Comparison of ENCODE assay signal across 8 mouse cellular contexts in genomic region chr6:85188256-85189110, GRCm38 (mm10). TPM values are rescaled to one million over a fixed set of nuclear protein-coding genes. Genes with fewer than 3 reads are reported as not detected.
DNase-seq lines count a peak whose midpoint lies in the region; ATAC-seq lines count a peak whose summit lies in the region.

No protein-coding gene starts in this region.

- H3K4me1 ChIP-seq in heart, embryonic 15.5 days (replicated peaks): peaks cover 39% of the 10 kb centered on the region
- peaks cover 23% of the 10 kb centered on the region for H3K4me1 ChIP-seq in forebrain, embryonic 14.5 days (ENCODE audit: control insufficient read depth, insufficient read depth, low read length)
- peaks cover 28% of the 10 kb centered on the region for H3K4me1 ChIP-seq in neural tube, embryonic 12.5 days

- H3K36me3 ChIP-seq in heart, embryonic 15.5 days: no peaks in the 10 kb centered on the region
- peaks cover 16% of the 10 kb centered on the region; the same call in 1 of the 2 replicates for H3K36me3 ChIP-seq in forebrain, embryonic 14.5 days (ENCODE audit: control insufficient read depth, insufficient read depth, low read length)
- H3K36me3 ChIP-seq in neural tube, embryonic 12.5 days: no peaks in the 10 kb centered on the region

- WGBS in heart, embryonic 15.5 days: 2% methylated on average over 39 of the region's 39 CpGs
- 1% methylated on average over 39 of the region's 39 CpGs for WGBS in forebrain, embryonic 14.5 days
- under 1% methylated on average over 39 of the region's 39 CpGs for WGBS in neural tube, embryonic 12.5 days

- no peaks in the 10 kb centered on the region for H3K9me3 ChIP-seq in heart, embryonic 15.5 days (replicated peaks)
- H3K9me3 ChIP-seq in forebrain, embryonic 14.5 days (replicated peaks; ENCODE audit: control insufficient read depth, low read length): no peaks in the 10 kb centered on the region
- H3K9me3 ChIP-seq in neural tube, embryonic 12.5 days: no peaks in the 10 kb centered on the region

- no peak for DNase-seq in heart, adult 18-20 months
- DNase-seq in forebrain, embryonic 14.5 days (ENCODE audit: low spot score): peak; percentile 37
- DNase-seq in kidney, postnatal 14 days: peak; percentile 80
- no peak for DNase-seq in testis, postnatal 10 days (ENCODE audit: low spot score)

- ATAC-seq in heart, embryonic 15.5 days (replicated peaks; ENCODE audit: insufficient number of reproducible peaks, insufficient read depth, low FRiP score, low read depth): no peak
- no peak for ATAC-seq in forebrain, embryonic 14.5 days
- ATAC-seq in neural tube, embryonic 12.5 days (ENCODE audit: low FRiP score, low read depth): no peak
- no peak for ATAC-seq in megakaryocyte-erythroid progenitor cell, adult 5-6 weeks (replicated peaks; ENCODE audit: low FRiP score, low TSS enrichment, poor library complexity, severe bottlenecking)
- no peak for ATAC-seq in megakaryocyte progenitor cell, adult 5-6 weeks (replicated peaks; ENCODE audit: poor library complexity)

- no peak overlapping the region for H3K9ac ChIP-seq in heart, embryonic 15.5 days
- peak overlapping the region; percentile 94 for H3K9ac ChIP-seq in forebrain, embryonic 14.5 days (ENCODE audit: low read length)
- H3K9ac ChIP-seq in neural tube, embryonic 12.5 days: no peak overlapping the region

- peak overlapping the region; percentile 80 for H3K4me2 ChIP-seq in heart, embryonic 15.5 days
- H3K4me2 ChIP-seq in forebrain, embryonic 14.5 days (ENCODE audit: low read length): peak overlapping the region; percentile 68
- peak overlapping the region; percentile 72 for H3K4me2 ChIP-seq in neural tube, embryonic 12.5 days (replicated peaks)

- peak overlapping the region; percentile 48 for H3K4me3 ChIP-seq in heart, embryonic 15.5 days
- peak overlapping the region; percentile 64 for H3K4me3 ChIP-seq in forebrain, embryonic 14.5 days (ENCODE audit: low read depth, low read length)
- peak overlapping the region; percentile 35 for H3K4me3 ChIP-seq in neural tube, embryonic 12.5 days

- H3K27me3 ChIP-seq in heart, embryonic 15.5 days: peaks cover 94% of the 10 kb centered on the region
- H3K27me3 ChIP-seq in forebrain, embryonic 14.5 days (replicated peaks; ENCODE audit: control insufficient read depth, insufficient read depth, low read length): peaks cover 35% of the 10 kb centered on the region
- H3K27me3 ChIP-seq in neural tube, embryonic 12.5 days (replicated peaks): peaks cover 94% of the 10 kb centered on the region

- H3K27ac ChIP-seq in heart, embryonic 15.5 days: no peak overlapping the region
- H3K27ac ChIP-seq in forebrain, embryonic 14.5 days (ENCODE audit: low read depth, low read length): peak overlapping the region; percentile 91
- no peak overlapping the region for H3K27ac ChIP-seq in neural tube, embryonic 12.5 days

RNA-seq across cellular contexts. Expression of gene Emx1, which starts 1.2 kb away (rescaled TPM):
- polyA plus RNA-seq in heart, embryonic 15.5 days (2015; fragmentation: Nextera tagmentation; extraction: Ambion mirVana): not detected in 2 replicates
- total RNA-seq in heart, adult 18-20 months (2021): not detected
- 61.3 and 68.6 TPM in 2 replicates for polyA plus RNA-seq in forebrain, embryonic 14.5 days (2014; fragmentation: Nextera tagmentation; extraction: Ambion mirVana)
- polyA plus RNA-seq in neural tube, embryonic 12.5 days (2016; fragmentation: Nextera tagmentation; extraction: Ambion mirVana): 0.16 TPM in 1 of 2 replicates, not detected in the other
- not detected in 2 replicates for total RNA-seq in megakaryocyte-erythroid progenitor cell, adult 5-6 weeks (2014; fragmentation: Nextera tagmentation)
- total RNA-seq in megakaryocyte-erythroid progenitor cell, adult 5-6 weeks (2017): not detected in 2 replicates
- total RNA-seq in megakaryocyte progenitor cell, adult 5-6 weeks (2015): not detected in 2 replicates
- not detected in 2 replicates for total RNA-seq in megakaryocyte progenitor cell, adult 5-6 weeks (2017)

RNA-seq across cellular contexts. Expression of gene Spr, which starts 50.9 kb away (rescaled TPM):
- 51.1 and 54.4 TPM in 2 replicates for polyA plus RNA-seq in heart, embryonic 15.5 days (2015; fragmentation: Nextera tagmentation; extraction: Ambion mirVana)
- 100 to 1,000 TPM in 1 of 2 experiments, 10 to 100 TPM in 1; 97.0 to 109 TPM for total RNA-seq in heart, adult 18-20 months (2021)
- polyA plus RNA-seq in forebrain, embryonic 14.5 days (2014; fragmentation: Nextera tagmentation; extraction: Ambion mirVana): 57.6 and 59.4 TPM in 2 replicates
- 28.3 and 34.8 TPM in 2 replicates for polyA plus RNA-seq in neural tube, embryonic 12.5 days (2016; fragmentation: Nextera tagmentation; extraction: Ambion mirVana)
- 30.5 and 41.7 TPM in 2 replicates for total RNA-seq in megakaryocyte-erythroid progenitor cell, adult 5-6 weeks (2014; fragmentation: Nextera tagmentation)
- 42.1 and 51.2 TPM in 2 replicates for total RNA-seq in megakaryocyte-erythroid progenitor cell, adult 5-6 weeks (2017)
- 18.1 and 23.7 TPM in 2 replicates for total RNA-seq in megakaryocyte progenitor cell, adult 5-6 weeks (2015)
- 23.6 and 29.4 TPM in 2 replicates for total RNA-seq in megakaryocyte progenitor cell, adult 5-6 weeks (2017)

Comparison
In these comparisons a context has a peak if more than half of its experiments do, and no peak if none do; other contexts are left out.
1. DNase-seq: peak in forebrain, embryonic 14.5 days (single experiment) and kidney, postnatal 14 days (single experiment); none in heart, adult 18-20 months (0 of 2) and testis, postnatal 10 days (single experiment).
2. Peak in every context shown above with its lines, with median percentiles within 50 percentile points of each other: H3K4me2 ChIP-seq and H3K4me3 ChIP-seq.